Mouse (Mus musculus) stomach, postnatal 0 days (tissue): ENCODE results near the gene Gabrb3.

Experiments used
- CTCF ChIP-seq: IDR thresholded peaks from 2 replicates; pipeline ENCODE4 v1.5.1; 2016; ENCODE audit warnings: antibody characterized with exemption, low read depth, mild to moderate bottlenecking, moderate library complexity
- EP300 ChIP-seq: optimal IDR thresholded peaks from 2 replicates; pipeline ENCODE3; 2016; ENCODE audit warnings: antibody characterized with exemption

GRCm38 (mm10) chr7:57419392-57419791 is at the start of gene Gabrb3:
- TF ChIP-seq CTCF: no peak
- TF ChIP-seq EP300: no peak
